Mouse (Mus musculus) kidney, adult 10 weeks (tissue): ENCODE results near the gene Tma7. TPM values are rescaled to one million over a fixed set of nuclear protein-coding genes. Genes with fewer than 3 reads are reported as not detected.

Experiments
- polyA plus RNA-seq: library from polyadenylated mRNA; stranded (reverse); fragments of 350-450 nt; fragmentation: Illumina TruSeq; extraction: RNeasy Lipid Tissue Mini Kit (QIAGEN cat#74804); gene quantifications from one replicate; pipeline ENCODE4 v1.2.3, GENCODE M21; 2014; ENCODE audit warnings: low read depth, low replicate concordance

The Tma7 gene
- polyA plus RNA-seq: 539 TPM

DNA sequence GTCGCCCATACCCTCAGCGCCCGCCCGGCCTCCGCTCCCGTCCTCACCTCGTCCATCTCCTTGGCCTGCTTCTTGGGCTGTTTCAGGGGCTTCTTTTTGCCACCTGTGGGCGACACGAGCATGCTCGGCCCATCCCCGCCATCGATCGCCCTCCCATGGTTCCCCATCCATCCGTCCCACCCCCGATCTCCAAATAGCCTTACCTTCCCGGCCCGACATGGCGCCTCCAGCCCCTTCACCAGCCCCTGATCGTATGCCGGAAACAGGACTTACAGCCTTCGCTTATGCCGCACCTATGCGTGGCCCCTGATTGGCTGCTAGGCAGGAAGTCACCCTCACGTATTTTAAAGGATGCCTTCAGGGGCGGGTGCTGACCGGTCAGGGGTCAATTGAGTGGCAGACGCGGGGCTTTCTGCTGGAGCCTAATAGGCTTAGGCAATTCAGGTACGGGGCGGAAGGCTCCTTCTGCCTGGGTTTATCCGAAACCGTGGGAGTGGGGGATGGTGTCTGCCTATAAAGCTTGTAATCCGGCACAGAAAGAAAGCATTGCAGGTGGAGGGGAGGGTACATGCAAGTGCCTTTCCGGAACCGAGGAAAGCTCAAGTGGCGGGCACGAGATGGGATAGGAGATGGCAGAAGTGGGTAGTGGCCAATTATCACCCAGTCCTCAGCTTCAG lies at the start of gene Tma7, which contains the start of gene Ccdc51:
TSS of gene Tma7 (minus strand) at position 464 of the 677 bp plus-strand sequence.
TSS of gene Ccdc51 (plus strand) at position 370 of the 677 bp plus-strand sequence.

DNA sequence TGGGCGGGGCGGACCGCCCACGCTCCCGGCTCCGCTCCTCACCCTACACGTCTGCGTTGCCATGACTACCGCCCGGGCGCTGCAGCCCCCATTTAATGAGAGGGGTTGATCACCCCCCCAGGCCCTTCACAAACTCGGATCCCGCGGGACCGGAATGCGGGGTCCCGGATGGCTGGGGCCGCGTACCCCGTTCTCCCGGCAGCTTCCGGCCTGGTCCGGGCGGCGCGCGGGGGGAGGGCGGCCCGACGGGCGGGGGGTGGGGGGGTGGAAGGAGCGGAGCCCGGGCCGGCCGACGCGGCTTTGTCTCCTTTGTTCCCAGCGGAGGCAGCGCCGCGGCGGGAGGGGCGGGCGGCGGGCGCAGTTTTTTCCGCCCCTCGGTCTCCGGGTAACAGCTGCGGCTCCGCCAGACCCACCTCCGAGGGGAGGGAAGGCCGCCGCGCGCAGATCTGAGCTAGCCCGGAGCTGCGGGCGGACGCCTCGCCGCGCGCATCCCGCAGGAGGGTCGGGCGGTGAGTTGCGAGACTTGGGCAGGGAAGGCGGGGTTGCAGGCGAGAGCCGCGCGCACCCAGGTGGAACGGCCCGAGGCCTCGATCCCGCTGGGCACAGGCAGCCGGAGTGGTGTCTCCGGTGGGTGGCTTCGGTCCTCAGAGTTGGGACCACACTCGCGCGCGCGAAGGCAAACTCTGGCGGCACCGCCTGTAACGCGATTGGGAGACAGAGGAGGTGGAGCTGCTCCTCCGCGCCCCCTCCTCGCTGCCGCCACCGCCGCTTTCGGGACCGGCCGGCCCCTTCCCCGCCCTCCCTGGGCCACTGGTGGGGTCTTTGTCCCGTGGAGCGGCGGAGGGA lies 13.0 kb upstream of the Tma7 start, which contains the start of gene Plxnb1:
TSS of gene Plxnb1 (plus strand) at position 253 of the 846 bp plus-strand sequence.

DNA sequence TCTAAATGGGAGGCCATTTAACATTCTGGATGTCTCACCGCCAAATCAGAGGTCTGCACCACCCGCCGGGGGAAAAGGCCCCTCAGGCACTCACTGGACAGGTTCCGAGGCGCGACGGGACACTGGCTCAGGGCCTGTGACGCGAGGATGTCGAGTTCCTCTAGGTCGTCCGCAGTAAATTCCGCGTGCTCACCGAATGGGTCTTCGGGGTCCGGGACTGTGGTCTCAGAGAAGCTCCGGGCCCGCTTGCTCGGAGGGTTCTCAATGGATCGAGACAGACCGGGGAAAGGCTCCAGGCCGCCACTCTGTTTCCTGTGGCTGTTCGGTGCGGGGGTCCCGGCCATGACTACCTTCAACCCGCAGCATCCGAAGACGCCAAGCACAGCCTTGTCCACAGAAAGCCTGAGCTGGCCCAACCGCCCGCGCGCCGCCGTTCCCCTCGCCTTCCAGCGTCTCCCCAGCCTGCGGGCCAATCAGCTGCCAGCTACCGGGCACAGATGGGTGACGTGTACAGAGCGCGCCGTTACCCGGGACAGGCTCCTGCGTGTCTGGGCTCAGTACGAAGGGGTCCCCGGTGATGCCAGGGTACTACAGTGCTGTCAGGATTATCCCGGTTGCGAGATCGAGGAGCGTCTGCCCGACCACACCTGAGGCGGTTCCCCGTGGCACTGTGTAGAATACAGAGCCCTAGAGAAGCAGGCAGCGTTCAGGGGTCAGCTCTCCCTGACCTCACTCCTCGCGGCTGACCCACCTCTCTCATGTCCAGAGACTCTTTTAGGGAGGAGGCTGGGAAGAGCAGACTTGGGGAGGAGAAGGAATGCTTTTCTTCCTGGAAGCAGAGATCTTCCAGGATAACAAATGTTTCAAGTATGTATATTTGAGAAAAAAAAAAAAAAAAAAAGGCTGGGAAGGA lies 8.5 kb downstream of the Tma7 start, which contains the start of gene Atrip:
TSS of gene Atrip (minus strand) at position 464 of the 913 bp plus-strand sequence.

DNA sequence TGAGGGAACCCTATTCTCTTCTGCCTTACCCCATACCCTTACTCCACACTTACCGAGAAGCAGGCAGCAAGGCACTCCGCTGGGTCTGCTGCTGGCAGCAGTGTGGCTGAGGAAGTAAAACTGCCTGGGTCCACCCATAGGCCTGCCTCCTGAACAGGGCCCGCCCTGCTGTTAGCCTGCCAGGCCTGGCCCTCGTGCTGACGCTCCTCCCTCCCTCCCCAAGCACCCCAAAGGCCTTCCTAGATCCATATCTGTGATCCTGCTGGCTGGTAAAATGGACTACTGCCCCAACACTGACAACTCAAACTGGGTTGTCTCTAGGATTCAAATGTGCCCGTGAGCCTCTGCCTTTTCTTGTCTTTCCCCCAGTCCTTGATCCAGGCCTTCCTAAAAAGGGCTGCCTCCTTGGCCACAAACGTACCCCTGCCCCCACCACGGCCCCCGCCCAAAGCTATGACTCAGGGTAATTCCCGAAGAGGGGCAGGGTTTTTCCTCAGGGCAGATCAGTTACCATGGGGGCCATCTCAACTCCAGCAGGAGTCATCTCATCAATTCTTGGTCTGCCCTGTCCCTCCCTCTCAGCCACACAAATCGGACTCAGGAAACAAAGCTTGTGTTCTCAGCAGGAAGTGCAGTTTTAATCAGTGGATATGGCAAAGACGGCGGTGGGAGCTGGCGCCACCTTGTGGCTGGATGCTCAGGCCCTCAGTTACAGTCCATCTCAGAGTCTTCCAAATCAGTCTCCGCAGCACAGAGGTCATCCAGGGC lies 23.1 kb downstream of the Tma7 start, which contains the start of gene Trex1:
TSS of gene Trex1 (minus strand) at position 599 of the 768 bp plus-strand sequence.

DNA sequence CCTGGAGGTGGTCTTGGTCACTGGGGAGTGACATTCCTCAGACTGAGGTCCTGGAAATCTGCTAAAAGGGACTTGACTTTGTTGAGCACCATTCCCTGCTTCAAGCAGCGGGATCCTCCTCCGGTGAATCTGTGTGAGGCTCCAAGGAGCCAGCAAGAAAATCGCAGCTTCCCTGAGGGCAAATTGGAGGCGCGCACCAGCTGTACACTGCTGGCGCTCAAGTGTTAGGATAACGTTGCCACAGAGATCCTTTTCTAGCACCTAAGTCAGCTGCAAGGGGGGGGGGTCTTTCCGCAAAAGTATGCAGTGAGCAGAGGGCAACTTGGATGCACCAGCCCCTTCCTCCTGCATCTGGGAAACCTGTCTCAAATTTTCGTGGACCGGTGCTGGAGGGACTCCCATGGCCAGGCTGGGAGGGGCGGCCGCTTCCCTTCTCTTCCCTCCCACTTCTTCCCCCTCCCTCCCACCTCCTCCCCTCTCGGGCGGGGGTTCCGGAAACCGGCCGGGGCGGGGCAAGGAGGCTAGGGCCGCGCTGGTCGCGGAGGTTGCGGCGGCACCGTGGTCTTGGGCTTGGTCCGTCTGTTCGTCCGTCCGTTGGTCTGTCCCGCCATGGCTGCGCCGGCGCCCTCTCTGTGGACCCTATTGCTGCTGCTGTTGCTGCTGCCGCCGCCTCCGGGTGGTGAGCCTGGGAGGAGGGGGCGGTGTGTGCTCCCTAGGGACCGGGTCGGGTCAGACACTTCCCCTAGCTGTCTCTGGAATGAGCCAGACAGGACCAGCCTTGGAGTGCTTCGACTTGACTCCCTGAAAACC lies 44.1 kb downstream of the Tma7 start, which contains the start of gene Shisa5:
TSS of gene Shisa5 (plus strand) at position 480 of the 810 bp plus-strand sequence.

Other genes with a start within 250 kb of the Tma7 start
- 0.40 TPM for gene Slc26a6, start 229.3 kb downstream of the Tma7 start, polyA plus RNA-seq
- gene Tmem89, start 168.0 kb downstream of the Tma7 start, polyA plus RNA-seq: not detected
- 108 TPM for gene Uqcrc1, start 146.0 kb downstream of the Tma7 start, polyA plus RNA-seq
- gene Col7a1, start 129.0 kb downstream of the Tma7 start, polyA plus RNA-seq: not detected
- not detected for gene Ucn2, start 96.6 kb downstream of the Tma7 start, polyA plus RNA-seq
- 0.12 TPM for gene Pfkfb4, start 90.8 kb downstream of the Tma7 start, polyA plus RNA-seq
- gene Shisa5, start 44.0 kb downstream of the Tma7 start, polyA plus RNA-seq: 22.6 TPM
- not detected for gene Trex1, start 22.9 kb downstream of the Tma7 start, polyA plus RNA-seq
- 5.9 TPM for gene Atrip, start 8.5 kb downstream of the Tma7 start, polyA plus RNA-seq
- gene Ccdc51, start 94 bp downstream of the Tma7 start, polyA plus RNA-seq: 2.2 TPM
- 1.0 TPM for gene Plxnb1, start 12.8 kb upstream of the Tma7 start, polyA plus RNA-seq
- gene Fbxw21, start 79.5 kb upstream of the Tma7 start, polyA plus RNA-seq: not detected
- not detected for gene Fbxw13, start 113.4 kb upstream of the Tma7 start, polyA plus RNA-seq
- not detected for gene Fbxw20, start 152.2 kb upstream of the Tma7 start, polyA plus RNA-seq
- gene Fbxw14, start 205.1 kb upstream of the Tma7 start, polyA plus RNA-seq: not detected